Mouse (Mus musculus) cerebral cortex, adult 2 months (tissue): Measurements from ENCODE around the gene Lmna.

Experiments
- WGBS: fragments of 180-500 bp; shearing (Covaris S2); methylation state at CpG from one replicate; pipeline ENCODE4 v1.1.7; 2018; 5-methylcytosine and 5-hydroxymethylcytosine counted together

The Lmna gene

DNA sequence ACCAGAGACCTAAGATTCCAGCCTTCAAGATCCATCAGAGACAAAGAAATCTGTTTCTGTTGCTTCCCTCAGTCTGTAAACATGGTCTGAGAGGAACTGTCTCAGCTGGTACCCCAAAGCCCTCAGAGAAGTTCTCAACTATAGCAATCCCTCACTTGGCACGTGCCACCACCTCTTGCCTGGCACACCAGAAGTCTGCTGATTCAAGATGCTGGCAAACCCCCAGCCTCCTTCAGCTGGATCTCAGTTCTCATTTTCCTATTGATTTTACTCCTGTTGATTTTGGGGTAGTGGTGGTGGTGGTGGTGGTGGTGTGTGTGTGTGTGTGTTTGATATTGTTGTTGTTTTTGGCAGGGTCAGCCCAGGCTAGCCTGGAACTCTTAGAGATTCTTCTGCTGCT is 36.2 kb downstream of the Lmna start:
- WGBS = 55% methylated on average over 1 of the region's 1 CpGs

DNA sequence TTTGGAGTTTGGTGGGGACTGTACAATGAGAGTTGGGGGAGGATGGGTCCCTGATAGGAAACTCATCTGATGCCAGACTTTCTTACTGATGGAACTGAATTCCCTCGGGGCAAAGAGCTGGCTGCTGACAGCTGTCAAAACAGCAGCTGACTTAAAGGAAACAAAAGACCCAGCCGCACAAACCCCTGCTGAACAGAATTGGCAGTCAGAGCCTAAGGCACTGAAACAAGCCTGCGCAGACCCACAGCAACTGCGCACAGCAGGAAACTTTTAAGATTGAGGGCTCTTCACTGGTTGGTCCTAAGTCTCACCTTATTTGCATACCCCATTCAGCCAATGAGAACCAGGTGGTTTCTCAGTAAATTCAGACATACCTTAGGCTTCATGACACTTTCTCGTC is 36.7 kb downstream of the Lmna start:
- whole genome bisulfite sequencing = 39% methylated on average over 5 of the region's 5 CpGs

DNA sequence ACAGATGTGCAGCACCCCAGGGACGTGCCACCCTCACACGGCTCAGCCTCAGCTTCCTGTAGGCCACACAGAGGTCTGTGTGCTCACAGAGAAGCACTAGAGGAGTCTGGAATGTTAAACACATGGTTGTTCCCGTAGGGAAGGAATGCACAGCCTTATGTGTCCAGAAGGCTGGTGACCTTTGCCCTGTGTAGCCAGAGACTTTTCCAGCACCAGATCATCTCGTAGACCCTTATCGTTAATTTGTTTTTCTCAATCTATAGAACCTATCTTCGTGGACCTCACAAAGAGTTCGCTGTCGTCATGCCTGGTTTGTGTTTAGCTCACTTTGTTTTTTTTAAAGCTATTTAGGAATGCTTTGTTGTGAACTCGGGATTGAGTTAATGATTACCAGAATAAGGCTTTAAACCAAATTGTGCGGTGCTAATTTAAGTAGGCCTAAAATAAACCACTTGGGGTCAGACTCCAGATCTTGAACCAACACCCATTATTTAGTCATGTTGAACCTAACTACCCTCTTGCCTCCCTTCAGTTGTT is 38.7 kb downstream of the Lmna start:
- 78% methylated on average over 10 of the region's 10 CpGs for WGBS

DNA sequence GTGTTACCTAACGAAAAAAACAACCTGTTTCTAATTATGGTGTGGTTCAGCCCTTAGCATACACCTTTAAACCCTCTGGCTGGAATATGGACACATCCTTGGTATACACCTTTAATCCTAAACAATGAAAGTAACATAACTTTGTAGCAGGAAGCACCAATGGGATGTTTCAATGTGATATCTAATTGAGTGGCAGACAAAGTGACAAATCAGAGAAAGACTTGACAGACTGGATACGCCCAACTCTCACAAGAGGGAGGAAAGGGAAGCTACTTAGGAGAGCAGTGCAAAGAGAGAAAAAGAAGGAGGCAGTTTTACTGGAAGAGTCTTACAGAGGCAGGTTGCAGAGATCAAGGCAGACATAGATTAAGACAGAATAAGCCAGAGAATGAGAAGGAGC is 40.3 kb downstream of the Lmna start:
- WGBS = 88% methylated on average over 2 of the region's 2 CpGs

DNA sequence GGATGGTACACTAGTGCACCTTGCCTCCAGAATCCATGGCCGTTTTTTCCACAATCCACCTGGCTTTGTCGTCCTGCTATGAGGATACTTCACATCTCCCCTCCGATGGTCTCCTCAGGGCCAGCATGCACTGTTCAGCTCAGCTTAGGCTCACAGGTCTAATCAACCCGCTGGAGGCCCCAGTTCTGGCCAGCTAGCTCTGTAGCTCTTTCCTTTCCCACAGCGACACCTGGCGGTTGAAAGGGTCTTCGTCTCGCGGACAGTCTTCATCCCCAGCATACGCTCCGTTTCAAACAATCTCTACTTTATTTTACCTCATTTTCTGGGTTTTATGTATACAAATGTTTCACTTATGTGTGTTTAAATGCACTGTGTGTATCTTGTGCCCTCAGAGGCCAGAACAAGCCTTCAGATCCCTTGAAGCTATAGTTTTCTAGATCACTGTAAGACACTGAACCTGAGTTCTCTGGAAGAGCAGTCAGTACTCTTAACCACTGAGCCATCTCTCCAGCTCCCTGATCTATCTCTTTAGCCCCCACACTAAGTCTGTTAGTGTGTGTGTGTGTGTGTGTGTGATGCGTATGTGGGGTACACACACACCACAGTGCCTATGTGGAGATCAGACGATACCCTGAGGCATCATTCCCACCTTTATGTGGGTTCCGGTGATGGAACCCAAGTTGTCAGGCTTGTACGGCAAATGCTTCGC is 42.5 kb downstream of the Lmna start:
- 29% methylated on average over 16 of the region's 16 CpGs for WGBS

DNA sequence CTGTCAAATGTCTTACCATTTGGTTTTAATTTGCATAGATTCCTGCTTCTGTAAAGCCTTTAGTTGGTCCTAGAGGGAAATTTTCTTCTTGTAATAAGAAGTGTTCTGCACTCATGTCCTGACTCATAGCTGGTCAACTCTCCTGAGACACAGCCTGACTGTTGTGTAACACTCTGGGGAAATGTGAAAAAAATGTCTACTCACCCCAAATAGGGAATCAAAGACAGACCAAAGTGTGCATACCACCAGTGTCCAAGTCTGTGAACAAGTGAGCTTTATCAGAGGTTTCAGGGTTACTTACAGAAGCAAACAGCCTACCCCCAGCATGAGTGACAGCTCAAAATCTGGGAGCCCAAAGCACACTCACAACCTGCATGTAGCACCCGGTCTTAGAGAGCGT is 44.6 kb downstream of the Lmna start:
- WGBS = 87% methylated on average over 2 of the region's 2 CpGs

DNA sequence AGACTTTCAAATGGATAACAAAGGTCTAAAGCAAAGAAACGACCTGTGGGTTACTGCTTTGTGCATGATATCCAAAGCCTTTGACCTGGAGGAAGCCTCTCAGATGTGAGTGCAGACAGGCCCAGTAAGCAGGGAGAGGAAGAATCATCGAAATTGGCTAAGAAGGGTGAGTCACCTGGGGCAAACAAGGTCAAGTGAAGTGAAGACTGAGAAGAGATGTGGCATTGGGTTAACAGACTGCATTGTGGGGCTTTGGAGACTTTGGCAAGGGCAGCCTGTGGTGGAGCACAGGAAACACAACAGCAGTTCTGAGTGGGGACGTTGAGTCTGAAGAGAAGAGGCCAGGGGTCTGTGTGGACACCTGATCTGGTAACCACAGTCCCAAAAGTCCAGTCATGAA is 45.3 kb downstream of the Lmna start:
- WGBS = 69% methylated on average over 3 of the region's 3 CpGs

DNA sequence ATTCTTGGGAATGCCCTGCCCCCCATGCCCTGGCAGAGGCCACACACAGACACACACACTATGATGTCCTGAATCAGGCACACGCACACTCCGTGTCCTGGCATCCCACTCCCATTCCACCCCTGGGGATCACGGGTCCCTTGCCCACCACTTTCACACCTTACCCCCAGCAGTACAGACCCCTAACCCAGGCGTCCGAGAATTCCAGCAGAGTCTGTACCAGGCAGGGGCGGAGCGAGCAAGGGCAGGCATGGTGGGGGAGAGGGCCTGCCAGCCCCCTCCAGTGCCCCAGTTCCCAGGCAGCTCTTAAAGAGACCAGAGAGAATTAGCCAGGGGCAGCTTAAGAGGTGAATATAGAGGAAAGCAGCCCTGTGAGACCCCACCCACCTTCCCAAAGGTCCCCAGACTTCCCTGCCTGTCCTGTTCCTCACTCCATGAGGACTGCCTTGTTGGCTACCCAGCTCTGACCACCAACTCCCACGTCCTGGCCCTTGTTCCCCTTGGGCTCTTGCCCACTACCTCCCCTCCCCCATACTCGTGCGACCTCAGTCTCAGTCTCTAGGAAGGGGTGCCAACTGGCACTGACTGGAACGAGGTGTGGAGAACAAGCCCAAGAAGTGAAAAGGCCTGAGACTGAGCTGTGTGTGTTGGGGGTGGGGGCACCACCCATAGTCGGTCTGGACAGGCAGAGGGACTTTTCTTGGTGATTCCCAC is 48.6 kb downstream of the Lmna start, which contains the start of gene Sema4a:
Sema4a (minus strand) TSS at position 200 of the 714 bp plus-strand sequence.
- WGBS = 47% methylated on average over 12 of the region's 12 CpGs

DNA sequence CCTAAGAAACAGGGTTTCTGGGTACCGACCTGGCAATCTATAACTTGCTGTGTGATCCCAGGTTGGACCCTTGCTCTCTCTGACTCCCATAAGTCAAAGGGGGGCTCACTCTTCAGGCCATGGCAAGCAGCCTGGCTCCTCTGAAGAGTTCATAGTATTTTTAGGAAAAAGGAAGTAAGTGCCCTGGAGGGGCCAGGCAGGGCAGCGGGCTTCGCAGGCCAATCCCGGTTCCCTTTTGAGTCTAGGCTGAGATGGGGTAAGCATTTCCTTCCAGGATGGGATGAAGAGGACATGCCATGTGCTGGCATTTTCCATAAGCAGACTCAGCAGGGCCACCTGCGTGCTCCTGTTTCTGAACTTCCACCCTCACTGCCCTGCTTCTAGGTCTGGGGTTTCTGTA is 49.7 kb downstream of the Lmna start:
- 78% methylated on average over 5 of the region's 5 CpGs for WGBS

DNA sequence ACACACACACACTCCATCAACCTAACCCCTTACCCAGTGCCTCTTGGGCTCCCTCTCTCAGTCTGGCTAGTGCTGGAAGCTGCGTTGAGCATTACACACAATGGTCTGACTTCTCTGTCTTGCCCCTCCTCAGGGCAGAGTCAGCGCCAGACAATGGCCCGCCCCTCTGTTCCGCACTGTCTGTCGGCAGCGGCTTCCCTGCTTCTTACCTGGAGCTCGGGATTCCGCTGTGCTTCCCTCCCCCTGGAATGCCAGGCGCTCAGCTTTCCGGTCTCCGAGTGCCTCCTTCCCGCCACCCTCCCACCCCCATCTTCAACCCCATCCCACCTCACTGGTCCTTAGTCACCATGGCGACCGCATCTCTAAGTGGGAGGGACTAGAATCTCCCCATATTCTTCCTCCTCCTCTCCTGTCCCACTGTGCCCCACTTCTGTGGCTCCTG is 51.0 kb downstream of the Lmna start:
- under 1% methylated on average over 14 of the region's 14 CpGs for WGBS

DNA sequence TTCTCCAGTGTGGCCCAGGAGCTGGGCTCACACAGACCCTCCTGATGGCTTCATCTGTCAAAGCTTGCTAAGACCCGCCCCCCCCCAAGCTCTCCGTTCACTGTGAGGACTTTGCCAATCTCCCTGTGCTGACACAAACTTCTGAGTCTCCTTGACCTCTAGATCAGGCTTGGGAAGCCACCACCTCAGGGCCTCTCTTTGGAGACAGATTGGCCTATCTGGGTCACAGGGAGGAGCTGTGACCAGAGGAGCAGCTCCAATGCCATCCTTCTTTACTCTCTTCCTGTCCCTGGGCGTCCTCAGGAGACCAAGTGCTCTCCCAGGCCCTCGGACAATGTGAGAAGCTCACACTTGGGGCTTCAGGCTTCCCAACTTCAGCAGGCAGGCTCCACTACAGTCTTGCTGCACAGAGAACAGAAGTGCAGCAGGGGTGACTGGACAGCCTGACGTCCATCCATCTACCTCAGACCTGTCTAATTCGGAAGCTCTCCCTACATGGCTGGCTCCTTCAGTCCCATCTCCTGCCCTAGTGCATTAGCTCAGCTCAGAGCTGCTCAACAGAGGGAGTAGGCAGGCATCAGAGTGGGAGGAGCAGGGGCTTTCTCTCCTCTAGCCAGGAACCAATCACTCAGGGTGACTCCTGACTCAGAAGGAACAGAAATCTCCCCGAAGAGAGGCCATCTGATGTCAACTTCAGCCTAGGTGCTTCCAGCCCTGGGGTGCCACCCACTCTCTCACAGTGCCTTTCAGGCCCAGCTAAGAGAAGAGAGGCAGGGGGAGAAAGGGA is 52.8 kb downstream of the Lmna start:
- 71% methylated on average over 7 of the region's 7 CpGs for WGBS

DNA sequence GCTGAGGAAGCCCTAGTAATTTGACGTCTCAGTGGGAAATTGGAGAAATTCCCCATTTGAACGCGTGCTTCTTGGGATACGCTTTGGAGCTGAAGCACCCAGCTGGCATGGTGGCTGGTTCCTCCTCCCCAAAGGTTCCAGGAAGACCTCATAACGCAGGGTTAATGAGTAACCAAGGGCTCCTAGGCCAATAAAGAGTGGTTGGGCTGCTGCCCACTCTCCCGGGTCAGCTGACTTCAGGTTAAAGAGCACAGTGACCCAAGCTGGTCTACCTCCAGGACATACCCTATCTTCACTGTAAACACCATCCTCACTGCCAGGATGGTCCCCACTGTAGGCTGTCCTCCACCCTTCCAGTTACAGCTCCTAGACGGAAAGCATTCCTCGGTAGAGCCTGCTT is 53.4 kb downstream of the Lmna start:
- 89% methylated on average over 8 of the region's 8 CpGs for WGBS

DNA sequence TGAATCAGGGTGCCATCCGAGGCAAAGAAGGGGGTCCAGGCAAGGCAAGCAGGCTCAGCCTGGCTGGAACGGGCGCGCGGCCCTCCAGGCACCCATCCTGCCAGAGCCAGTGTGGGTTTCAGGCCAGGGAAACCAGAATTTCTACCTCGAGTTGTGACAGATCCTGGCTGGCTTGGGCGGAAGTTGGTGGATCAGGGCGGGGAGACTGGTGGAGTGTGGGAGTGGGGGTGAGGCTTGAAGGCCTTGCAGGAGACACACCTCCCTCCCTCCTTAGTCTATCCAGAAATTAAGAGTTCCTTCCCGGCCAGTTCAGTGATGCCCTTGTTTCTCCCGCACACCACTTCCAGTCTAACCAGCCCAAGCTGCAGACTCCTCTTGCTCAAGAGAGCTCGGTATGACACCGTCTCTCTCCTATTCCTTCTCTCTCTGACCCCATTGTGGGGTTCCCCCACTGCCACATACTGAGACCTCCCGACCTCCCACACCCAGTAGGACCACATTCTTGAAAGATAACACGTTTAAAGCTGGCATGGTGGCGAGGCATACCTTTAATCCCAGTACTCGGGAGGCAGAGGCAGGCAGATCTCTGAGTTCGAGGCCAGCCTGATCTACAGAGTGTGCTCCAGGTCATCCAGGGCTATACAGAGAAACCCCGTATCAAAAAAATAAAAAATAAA is 54.0 kb downstream of the Lmna start:
- WGBS = 72% methylated on average over 18 of the region's 18 CpGs

DNA sequence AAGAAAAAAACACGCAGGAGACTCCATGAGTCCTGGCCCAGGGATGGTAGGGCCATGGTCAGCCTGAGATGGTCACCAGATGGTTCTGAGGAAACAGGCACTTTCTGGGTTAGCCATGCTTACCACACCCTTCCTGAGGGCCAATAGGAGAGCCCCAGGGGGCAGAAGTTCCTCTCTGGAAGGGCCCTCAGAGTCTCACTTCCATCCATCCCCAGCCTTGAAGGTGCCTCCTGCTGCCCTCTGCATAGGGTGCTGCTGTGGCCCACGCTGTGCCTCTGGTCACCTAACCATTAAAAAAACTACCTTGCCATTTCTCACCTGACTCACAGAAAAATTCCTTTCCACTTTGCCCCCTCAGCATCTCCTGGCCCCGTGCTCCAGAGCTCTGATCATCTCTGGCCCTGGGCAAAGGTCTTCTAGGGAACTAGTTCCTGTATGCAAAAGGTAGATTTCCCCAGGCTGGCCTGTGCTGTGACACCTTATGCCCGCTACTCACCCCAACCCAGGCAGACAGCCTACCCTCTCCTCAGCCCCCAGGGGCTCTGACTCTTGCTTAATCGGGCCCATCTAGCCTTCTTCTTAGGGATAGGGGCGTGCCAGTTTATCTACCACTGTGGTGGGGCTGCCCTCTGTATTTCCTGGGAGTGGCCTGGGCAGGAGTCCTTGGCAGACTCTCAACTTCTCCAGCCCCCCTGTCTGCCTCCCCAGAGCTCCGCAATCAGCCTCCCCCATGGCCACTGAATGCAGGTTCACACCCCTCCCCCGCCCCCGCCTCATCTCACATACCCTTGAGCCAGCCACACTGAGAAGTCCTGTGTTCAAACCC is 54.8 kb downstream of the Lmna start:
- WGBS = 71% methylated on average over 9 of the region's 9 CpGs

DNA sequence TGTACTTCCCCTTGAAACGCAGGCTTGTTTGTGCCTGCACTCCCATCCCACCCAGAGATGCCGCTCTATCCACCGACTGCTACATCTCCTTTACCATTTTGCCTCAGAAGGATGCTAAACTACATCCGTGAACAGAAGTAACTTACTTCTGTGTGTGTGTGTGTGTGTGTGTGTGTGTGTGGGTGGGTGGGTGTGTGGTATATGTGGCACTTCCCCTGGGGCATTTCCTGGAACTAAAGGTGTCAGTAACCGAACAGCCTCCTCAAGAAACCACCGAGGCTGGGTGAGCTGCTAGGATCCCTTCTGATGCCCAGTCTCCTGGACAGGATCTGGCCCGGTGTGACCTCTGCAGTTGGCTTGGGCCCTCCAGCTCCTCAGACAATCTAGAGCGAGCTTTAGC is 55.8 kb downstream of the Lmna start:
- WGBS = 53% methylated on average over 8 of the region's 8 CpGs

DNA sequence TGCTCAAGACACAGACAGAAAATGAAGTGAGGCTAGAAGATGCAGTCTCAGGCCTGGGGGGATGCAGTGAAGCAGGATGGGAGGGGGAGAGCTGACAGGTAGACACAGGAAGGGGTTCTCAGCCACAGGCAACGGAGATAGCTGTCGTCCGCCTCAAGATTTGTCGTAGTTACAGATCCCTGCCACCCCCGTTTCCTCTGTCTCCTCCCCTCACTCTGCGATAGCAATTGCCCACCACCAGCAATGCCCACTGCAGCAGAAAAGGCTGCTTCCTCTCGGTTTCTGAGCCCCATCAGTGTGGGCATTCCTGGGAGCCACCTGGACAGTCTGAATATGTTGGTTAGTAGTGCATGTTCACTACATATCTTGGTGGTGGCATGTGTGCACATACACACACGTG is 56.4 kb downstream of the Lmna start:
- WGBS = 63% methylated on average over 8 of the region's 8 CpGs

DNA sequence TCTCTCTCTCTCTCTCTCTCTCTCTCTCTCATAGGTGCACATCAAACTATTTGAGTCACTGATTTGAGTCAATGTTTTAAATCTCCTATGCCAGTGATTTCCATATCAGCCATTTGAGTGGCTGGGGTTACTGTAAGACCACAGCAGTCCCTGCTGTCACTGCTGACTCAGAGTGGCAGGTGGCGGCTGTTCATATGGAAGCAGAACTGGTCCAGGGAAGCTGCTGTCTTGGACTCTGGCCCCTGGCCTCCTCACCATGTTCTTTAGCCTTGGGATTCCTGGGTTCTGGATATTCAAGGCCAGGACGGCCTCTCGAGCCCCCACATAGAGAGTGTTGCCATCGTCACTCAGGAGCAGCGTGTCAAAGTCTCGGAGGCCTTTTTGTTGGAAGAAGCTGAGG is 57.0 kb downstream of the Lmna start:
- WGBS = 89% methylated on average over 6 of the region's 6 CpGs

DNA sequence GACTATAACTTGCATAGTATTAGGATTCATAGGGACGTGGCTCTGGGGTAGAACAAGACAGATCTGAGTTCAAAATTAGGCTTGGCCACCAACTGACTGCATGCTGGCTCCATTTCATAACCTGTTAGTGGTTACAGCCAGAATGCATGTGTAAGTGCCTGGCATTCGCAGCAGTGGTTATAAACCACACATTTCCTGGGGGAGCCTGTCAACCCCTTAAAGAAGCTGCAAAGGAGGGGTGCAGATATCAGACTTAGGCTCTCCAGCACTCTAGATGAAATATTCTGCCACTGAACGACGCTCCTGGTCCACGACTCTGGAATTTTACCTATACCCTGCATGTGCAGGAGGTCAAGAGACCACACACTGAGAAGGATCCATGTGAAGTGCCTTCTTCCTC is 57.5 kb downstream of the Lmna start:
- 75% methylated on average over 5 of the region's 5 CpGs for WGBS

DNA sequence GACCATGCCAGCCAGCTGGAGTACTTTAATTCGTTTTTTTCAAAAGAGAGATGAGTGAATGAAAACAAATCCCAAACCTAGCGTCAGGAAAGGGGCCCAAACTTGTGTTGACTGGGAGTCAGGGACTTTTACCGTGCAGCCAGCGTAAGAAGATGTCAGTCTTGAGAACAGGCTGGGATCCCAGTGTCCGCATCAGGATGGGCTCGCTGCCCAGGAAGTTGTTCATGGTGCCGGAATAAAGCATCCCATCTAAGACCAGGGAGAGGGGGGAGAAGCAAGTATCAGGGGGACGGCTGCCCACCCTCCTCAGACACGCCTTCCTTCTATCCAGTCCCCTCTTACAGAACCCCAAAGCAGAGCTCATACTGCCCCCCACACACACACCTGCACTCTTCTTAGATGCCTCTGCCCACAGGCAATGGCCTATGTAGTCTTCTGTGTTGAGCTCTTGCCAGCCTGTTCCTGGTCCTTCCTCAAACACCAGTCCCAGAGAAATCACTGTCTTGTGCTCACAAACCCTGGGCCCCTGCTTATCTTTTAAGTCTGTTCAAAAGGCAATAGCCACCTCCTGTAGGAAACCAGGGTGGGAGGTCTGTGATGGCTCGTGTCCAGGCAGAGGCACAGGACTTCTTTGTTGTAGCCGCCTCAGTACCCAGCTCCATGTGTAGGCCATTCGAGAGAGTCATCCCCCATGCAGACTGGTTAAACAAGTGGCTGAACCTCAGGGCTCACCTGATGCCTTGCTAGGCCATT is 59.2 kb downstream of the Lmna start:
- 57% methylated on average over 12 of the region's 12 CpGs for WGBS

DNA sequence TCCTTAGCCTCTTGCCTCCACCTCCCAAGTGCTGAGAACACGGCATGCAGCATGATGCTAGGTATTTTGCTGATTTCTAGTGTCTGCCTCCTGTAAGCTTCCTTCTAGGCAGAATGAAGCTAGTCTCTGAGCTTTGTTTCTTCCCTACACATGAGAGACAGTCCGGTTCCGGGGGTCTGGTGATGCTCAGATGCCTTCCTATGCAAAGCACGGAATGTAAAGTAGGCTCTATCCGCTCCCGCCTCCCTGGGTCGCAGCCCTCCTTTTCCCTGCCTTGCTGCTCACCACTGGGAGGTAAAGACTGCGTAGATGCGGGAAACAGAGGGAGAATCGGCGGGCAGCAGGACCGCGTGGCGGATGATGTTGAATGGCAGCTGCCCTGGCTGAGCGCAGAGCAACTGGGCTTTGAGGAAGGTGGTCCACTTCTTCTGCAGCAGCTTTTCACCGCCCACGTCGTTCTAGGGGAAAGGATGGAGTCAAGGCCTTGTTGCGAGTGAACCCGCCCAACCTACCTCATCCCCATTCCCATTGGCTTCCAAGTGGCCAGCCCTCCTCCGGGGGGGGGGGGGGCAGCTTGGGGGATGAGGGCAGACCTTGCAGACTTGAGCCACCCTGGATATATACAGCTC is 60.2 kb downstream of the Lmna start:
- 49% methylated on average over 21 of the region's 21 CpGs for WGBS
